Mouse (Mus musculus): ENCODE measurements around the gene Szrd1.

Gene Szrd1

GRCm38 (mm10) chr4:141120700-141121099 lies 18.9 kb downstream of the Szrd1 start:
- CTCF ChIA-PET = interaction anchor here (0.6 to 0.7 kb wide), 2 partner anchors 15 to 311 kb away, joined by 3 to 6 read pairs; no protein-coding TSS in a partner anchor

- CTCF ChIA-PET = no interaction called here
These were observed 20.9 kb downstream of the Szrd1 start for GRCm38 (mm10) chr4:141118691-141119090.

- CTCF ChIA-PET = no interaction called here
These were observed 24.2 kb downstream of the Szrd1 start for GRCm38 (mm10) chr4:141115398-141115797.

- CTCF ChIA-PET = no interaction called here
These were observed 25.0 kb downstream of the Szrd1 start for GRCm38 (mm10) chr4:141114521-141114981.

- CTCF ChIA-PET = no interaction called here
These were observed 25.7 kb downstream of the Szrd1 start for GRCm38 (mm10) chr4:141113831-141114230.

- CTCF ChIA-PET = no interaction called here
These were observed 31.3 kb downstream of the Szrd1 start for GRCm38 (mm10) chr4:141108196-141108732.

- CTCF ChIA-PET = no interaction called here
These were observed 32.9 kb downstream of the Szrd1 start for GRCm38 (mm10) chr4:141106526-141107183.

GRCm38 (mm10) chr4:141101855-141102254 lies 37.7 kb downstream of the Szrd1 start:
- CTCF ChIA-PET = interaction anchor here (0.6 to 1.0 kb wide), 3 partner anchors 78 to 382 kb away, joined by 3 to 5 read pairs (median 4); no protein-coding TSS in a partner anchor

GRCm38 (mm10) chr4:141101291-141101690 lies 38.3 kb downstream of the Szrd1 start:
- CTCF ChIA-PET = interaction anchor here (0.6 to 1.0 kb wide), 2 partner anchors 97 to 381 kb away, joined by 3 to 4 read pairs; no protein-coding TSS in a partner anchor

GRCm38 (mm10) chr4:141099956-141100355 lies 39.6 kb downstream of the Szrd1 start:
- CTCF ChIA-PET = no interaction called here

GRCm38 (mm10) chr4:141098935-141099334 lies 40.6 kb downstream of the Szrd1 start:
- CTCF ChIA-PET = no interaction called here

- CTCF ChIA-PET = no interaction called here
These were observed 42.9 kb downstream of the Szrd1 start for GRCm38 (mm10) chr4:141096710-141097109.

GRCm38 (mm10) chr4:141095016-141095415 lies 44.6 kb downstream of the Szrd1 start:
- CTCF ChIA-PET = no interaction called here

- CTCF ChIA-PET = no interaction called here
These were observed 50.9 kb downstream of the Szrd1 start for GRCm38 (mm10) chr4:141088714-141089113.

- CTCF ChIA-PET = no interaction called here
These were observed 51.5 kb downstream of the Szrd1 start, which contains the start of gene Spata21 for GRCm38 (mm10) chr4:141088033-141088432. Gene Spata21 (plus strand): TSS chr4:141088333.

- CTCF ChIA-PET = interaction anchor here (0.7 kb wide), 1 partner anchor 9 kb away, joined by 8 read pairs; the partner anchor contains the start of gene Necap2
These were observed 52.7 kb downstream of the Szrd1 start for GRCm38 (mm10) chr4:141086862-141087261.

- CTCF ChIA-PET = interaction anchor here (0.6 kb wide), 1 partner anchor 671 kb away, joined by 11 read pairs; no protein-coding TSS in a partner anchor
These were observed 61.0 kb downstream of the Szrd1 start for GRCm38 (mm10) chr4:141078510-141079137.

GRCm38 (mm10) chr4:141077681-141078509 lies 61.7 kb downstream of the Szrd1 start, which contains the start of gene Necap2:
Gene Necap2 (minus strand): TSS chr4:141078357.
- CTCF ChIA-PET = interaction anchor here (0.6 to 1.0 kb wide), 2 partner anchors 9 to 10 kb away, joined by 3 to 8 read pairs; no protein-coding TSS in a partner anchor

GRCm38 (mm10) chr4:141076761-141077506 lies 62.6 kb downstream of the Szrd1 start:
- CTCF ChIA-PET = interaction anchor here (0.5 to 1.2 kb wide), 4 partner anchors 9 to 335 kb away, joined by 3 to 5 read pairs (median 4); partner anchors contain the start of gene Crocc

- CTCF ChIA-PET = no interaction called here
These were observed 65.5 kb downstream of the Szrd1 start for GRCm38 (mm10) chr4:141074109-141074508.

GRCm38 (mm10) chr4:141073661-141074060 lies 65.9 kb downstream of the Szrd1 start:
- CTCF ChIA-PET = no interaction called here

Measured in spleen, embryonic (tissue).